Mouse (Mus musculus): Measurements from ENCODE around the gene Gtf3a.

- no peak for TF ChIP-seq GATA1 (IDR thresholded peaks at IDR 0.05; ENCODE audit: borderline replicate concordance, low read length)
- TF ChIP-seq FLI1 (IDR thresholded peaks at IDR 0.05; ENCODE audit: low read length): no peak
Measured at GRCm38 (mm10) chr5:146916806-146917205, 31.7 kb upstream of the Gtf3a start.

Measured in megakaryocyte, embryonic 14.5 days (primary cell).